8 mouse cellular contexts compared by ENCODE assay signal in genomic region chr12:8498591-8499000, GRCm38 (mm10). TPM values are rescaled to one million over a fixed set of nuclear protein-coding genes. Genes with fewer than 3 reads are reported as not detected.
DNase-seq lines count a peak whose midpoint lies in the region; ATAC-seq lines count a peak whose summit lies in the region.

No protein-coding gene starts in this region.

- no peaks in the 10 kb centered on the region for H3K9me3 ChIP-seq in forebrain, embryonic 10.5 days
- H3K9me3 ChIP-seq in hindbrain, embryonic 14.5 days (ENCODE audit: control insufficient read depth, low read length) = no peaks in the 10 kb centered on the region

- peak overlapping the region; percentile 92 for H3K4me3 ChIP-seq in forebrain, embryonic 10.5 days
- H3K4me3 ChIP-seq in hindbrain, embryonic 14.5 days (replicated peaks; ENCODE audit: low read length) = peak overlapping the region; percentile 74

- WGBS in forebrain, embryonic 10.5 days = 4% methylated on average over 12 of the region's 13 CpGs
- WGBS in hindbrain, embryonic 14.5 days = 2% methylated on average over 13 of the region's 13 CpGs

- H3K4me1 ChIP-seq in forebrain, embryonic 10.5 days = peaks cover 48% of the 10 kb centered on the region
- H3K4me1 ChIP-seq in hindbrain, embryonic 14.5 days (replicated peaks; ENCODE audit: control insufficient read depth, insufficient read depth, low read length) = peaks cover 33% of the 10 kb centered on the region

- no peaks in the 10 kb centered on the region for H3K36me3 ChIP-seq in forebrain, embryonic 10.5 days (replicated peaks)
- H3K36me3 ChIP-seq in hindbrain, embryonic 14.5 days (replicated peaks; ENCODE audit: control insufficient read depth, insufficient read depth) = no peaks in the 10 kb centered on the region

- peak overlapping the region; percentile 99 for H3K27ac ChIP-seq in forebrain, embryonic 10.5 days
- peak overlapping the region; percentile 99 for H3K27ac ChIP-seq in hindbrain, embryonic 14.5 days

- peak; percentile 1 for ATAC-seq in hindbrain, embryonic 14.5 days (ENCODE audit: low FRiP score)

- DNase-seq in gastrocnemius, adult 18-20 months (ENCODE audit: low spot score) = peak; percentile 25
- no peak for DNase-seq in gastrocnemius, postnatal 4 days (ENCODE audit: low spot score in 2 of 2)
- DNase-seq in MN1 (ENCODE audit: low spot score) (peak; percentile 67), liver (peak; percentile 29)
- DNase-seq in forebrain, embryonic 10.5 days (ENCODE audit: extremely low spot score, low spot score) = peak; percentile 52
- peak; percentile 36 for DNase-seq in hindbrain, embryonic 14.5 days (ENCODE audit: low spot score)
- DNase-seq in neural tube, embryonic 10.5 days (ENCODE audit: extremely low spot score, low spot score) = peak; percentile 55
- DNase-seq in thymus, postnatal 14 days = no peak

- H3K4me2 ChIP-seq in hindbrain, embryonic 14.5 days (replicated peaks) = peak overlapping the region; percentile 82

- peak overlapping the region; percentile 96 for H3K9ac ChIP-seq in hindbrain, embryonic 14.5 days

- no peaks in the 10 kb centered on the region for H3K27me3 ChIP-seq in forebrain, embryonic 10.5 days (ENCODE audit: poor library complexity, severe bottlenecking)
- H3K27me3 ChIP-seq in hindbrain, embryonic 14.5 days (ENCODE audit: control insufficient read depth, insufficient read depth, low read length) = no peaks in the 10 kb centered on the region

RNA-seq across cellular contexts. Expression of gene Rhob, which starts 1.2 kb away (rescaled TPM):
- total RNA-seq in gastrocnemius, adult 18-20 months (2021) = 10 to 100 TPM; 43.6 to 79.2 TPM
- 100 to 1,000 TPM; 111 to 115 TPM for total RNA-seq in gastrocnemius, postnatal 4 days (2021)
- 25.2 and 27.1 TPM in 2 replicates for polyA plus RNA-seq in forebrain, embryonic 10.5 days (2016; fragmentation: Nextera tagmentation; extraction: Ambion mirVana)
- 113 and 131 TPM in 2 replicates for polyA plus RNA-seq in hindbrain, embryonic 14.5 days (2014; fragmentation: Nextera tagmentation; extraction: Ambion mirVana)

Comparison
In these comparisons a context has a peak if more than half of its experiments do, and no peak if none do; other contexts are left out.
1. DNase-seq: peak in gastrocnemius, adult 18-20 months (single experiment), MN1 (single experiment), forebrain, embryonic 10.5 days (single experiment), hindbrain, embryonic 14.5 days (single experiment), liver (single experiment) and neural tube, embryonic 10.5 days (single experiment); none in gastrocnemius, postnatal 4 days (0 of 2) and thymus, postnatal 14 days (single experiment).